Mouse (Mus musculus) left cerebral cortex, postnatal 10 days (tissue): Measurements from ENCODE around the gene Tab1. TPM values are rescaled to one million over a fixed set of nuclear protein-coding genes. Genes with fewer than 3 reads are reported as not detected.
A peak's percentile ranks its signal among the peaks of the same experiment; 100 is the strongest.

Experiments used
- DNase-seq, 2 experiments: peaks; one replicate each; pipeline ENCODE4 v3.0.0; 2021 to 2022; ENCODE audit warnings: low spot score in 2 of 2, mixed read lengths in 1 of 2; ENCODE audit errors: extremely low spot score in 1 of 2
- intact Hi-C: fragments of 180-260 bp; cut with DNase I; formaldehyde crosslinking; loops from one replicate; pipeline ENCODE4 v1.15.1; 2025
- total RNA-seq, 2 experiments: library from RNA; stranded (reverse); gene quantifications; 2 replicates each; pipeline ENCODE4 v1.2.3; 2021

The Tab1 gene
- total RNA-seq, 2 experiments from 2014 or later, result 26.8 to 32.5 TPM

GRCm38 (mm10) chr15:80175316-80175715 is 42.4 kb downstream of the Tab1 start:
- no peak for DNase-seq
- intact Hi-C loops, result no loop called here

- no peak for DNase-seq
- intact Hi-C loops, result no loop called here
Measured at GRCm38 (mm10) chr15:80175756-80176155, 42.8 kb downstream of the Tab1 start.

GRCm38 (mm10) chr15:80181561-80181960 is 48.6 kb downstream of the Tab1 start:
- intact Hi-C loops, result no loop called here
- DNase-seq, result no peak

- intact Hi-C loops, result no loop called here
Measured at GRCm38 (mm10) chr15:80182072-80182700, 49.3 kb downstream of the Tab1 start.

GRCm38 (mm10) chr15:80188927-80189326 is 56.0 kb downstream of the Tab1 start:
- DNase-seq, result no peak
- intact Hi-C loops, result no loop called here

More at GRCm38 (mm10) chr15:80182072-80182700, 49.3 kb downstream of the Tab1 start:
- DNase-seq, result no peak

GRCm38 (mm10) chr15:80190075-80190474 is 57.1 kb downstream of the Tab1 start:
- DNase-seq, result no peak
- intact Hi-C loops, result no loop called here

- no peak for DNase-seq
- intact Hi-C loops, result no loop called here
Measured at GRCm38 (mm10) chr15:80191585-80192245, 58.8 kb downstream of the Tab1 start.

GRCm38 (mm10) chr15:80192246-80192585 is 59.3 kb downstream of the Tab1 start:
- intact Hi-C loops, result no loop called here

GRCm38 (mm10) chr15:80192847-80193246 is 59.9 kb downstream of the Tab1 start:
- no peak for DNase-seq
- intact Hi-C loops, result no loop called here

More at GRCm38 (mm10) chr15:80192246-80192585, 59.3 kb downstream of the Tab1 start:
- DNase-seq, result no peak

- DNase-seq, result no peak
- intact Hi-C loops, result no loop called here
Measured at GRCm38 (mm10) chr15:80199556-80199955, 66.6 kb downstream of the Tab1 start.

GRCm38 (mm10) chr15:80202111-80202775 is 69.3 kb downstream of the Tab1 start:
- DNase-seq, result peak in 1 of 2 experiments; percentile 36
- intact Hi-C loops, result no loop called here

GRCm38 (mm10) chr15:80203406-80203805 is 70.5 kb downstream of the Tab1 start:
- no peak for DNase-seq

GRCm38 (mm10) chr15:80206057-80206565 is 73.2 kb downstream of the Tab1 start:
- intact Hi-C loops, result no loop called here
- DNase-seq, result no peak

More at GRCm38 (mm10) chr15:80203406-80203805, 70.5 kb downstream of the Tab1 start:
- intact Hi-C loops, result no loop called here

GRCm38 (mm10) chr15:80208446-80208845 is 75.5 kb downstream of the Tab1 start:
- no peak for DNase-seq
- intact Hi-C loops, result no loop called here

Other genes with a start within 250 kb of the Tab1 start
- gene Apobec3, start 241.5 kb upstream of the Tab1 start, total RNA-seq, result 1 to 10 TPM; 4.4 to 4.7 TPM
- gene Cbx7, start 162.0 kb upstream of the Tab1 start, total RNA-seq, result 1 to 10 TPM; 5.6 to 7.1 TPM
- 10 to 100 TPM; 42.6 to 43.4 TPM for gene Pdgfb, start 118.2 kb upstream of the Tab1 start, total RNA-seq
- gene Syngr1, start 41.8 kb upstream of the Tab1 start, total RNA-seq, result 100 to 1,000 TPM; 430 to 441 TPM
- gene Rpl3, start 41.3 kb upstream of the Tab1 start, total RNA-seq, result 100 to 1,000 TPM; 520 to 524 TPM
- 10 to 100 TPM; 94.2 to 98.8 TPM for gene Mgat3, start 40.6 kb downstream of the Tab1 start, total RNA-seq
- 10 to 100 TPM; 30.7 to 31.1 TPM for gene Mief1, start 100.9 kb downstream of the Tab1 start, total RNA-seq
- gene AC140267.1, start 102.7 kb downstream of the Tab1 start, total RNA-seq, result 10 to 100 TPM; 13.6 to 21.0 TPM
- gene Atf4, start 122.1 kb downstream of the Tab1 start, total RNA-seq, result 100 to 1,000 TPM; 100 to 110 TPM
- gene Rps19bp1, start 131.2 kb downstream of the Tab1 start, total RNA-seq, result 10 to 100 TPM; 41.5 to 47.5 TPM
- gene Cacna1i, start 154.1 kb downstream of the Tab1 start, total RNA-seq, result 10 to 100 TPM; 82.6 to 84.8 TPM